Mouse (Mus musculus): ENCODE results near the gene Mixl1. TPM values are rescaled to one million over a fixed set of nuclear protein-coding genes. Genes with fewer than 3 reads are reported as not detected.
A peak's percentile ranks its signal among the peaks of the same experiment; 100 is the strongest.

Gene Mixl1
- polyA plus RNA-seq (2015; fragmentation: Nextera tagmentation; extraction: Ambion mirVana): 0.16 and 0.24 TPM in 2 replicates

DNA sequence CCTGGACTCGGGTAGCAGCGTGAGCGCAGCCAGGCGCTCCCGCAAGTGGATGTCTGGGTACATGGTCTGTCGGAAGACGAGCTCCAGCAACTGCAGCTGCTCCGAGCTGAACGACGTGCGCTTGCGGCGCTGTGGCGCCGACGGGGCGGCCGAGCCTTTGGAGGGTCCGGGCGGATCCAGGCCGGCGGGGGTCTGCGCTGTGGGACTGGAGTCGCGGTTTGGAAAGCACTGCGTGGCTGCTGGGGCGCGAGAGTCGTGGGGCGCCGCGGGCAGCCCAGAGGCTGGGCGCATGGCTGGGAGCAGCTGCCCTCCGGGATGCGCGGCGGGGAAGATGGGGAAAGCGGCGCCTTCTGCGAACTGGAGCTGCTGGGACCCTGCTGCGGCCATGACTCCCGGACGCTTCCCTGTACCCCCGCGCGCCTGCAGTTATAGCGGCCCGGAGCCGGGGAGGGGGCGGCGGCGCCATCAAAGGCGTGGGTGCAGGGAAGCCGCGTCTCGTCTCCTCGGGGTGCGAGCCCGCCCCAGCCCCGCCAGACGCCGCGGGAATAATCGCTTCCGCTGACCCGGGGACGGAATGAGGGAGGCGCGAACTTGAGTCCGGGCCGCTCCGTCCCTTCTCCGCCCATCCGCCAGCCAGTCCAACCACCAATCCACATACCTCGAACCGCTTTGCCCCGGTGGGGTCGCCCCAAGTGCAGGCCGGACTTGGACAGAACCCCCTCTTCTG lies at the start of gene Mixl1:
TSS of gene Mixl1 (minus strand) at position 409 of the 727 bp plus-strand sequence.
- H3K27me3 ChIP-seq (replicated peaks): peaks cover 68% of the 10 kb centered on the region
- WGBS: 1% methylated on average over 78 of the region's 79 CpGs

DNA sequence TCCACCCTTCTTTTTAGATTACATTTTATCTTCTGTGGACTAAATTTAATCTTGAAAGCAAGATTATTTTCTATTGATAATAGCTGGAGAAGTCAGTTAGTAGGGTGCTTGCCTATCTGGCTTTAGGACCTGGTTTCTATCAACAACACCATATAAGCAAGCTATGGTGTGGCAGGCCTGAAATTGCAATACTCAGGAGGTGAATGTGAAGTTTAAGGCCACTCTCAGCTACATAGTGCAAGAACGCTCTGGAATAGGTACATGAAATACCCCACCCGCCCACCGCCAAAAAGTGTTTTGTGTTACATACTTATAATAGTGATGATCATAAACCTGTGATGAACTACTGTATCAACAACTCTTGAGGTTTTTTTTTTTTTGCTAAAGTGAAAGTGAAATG lies 32.4 kb upstream of the Mixl1 start:
- H3K27me3 ChIP-seq (replicated peaks): no peaks in the 10 kb centered on the region
- peaks cover 11% of the 10 kb centered on the region for H3K36me3 ChIP-seq
- H3K4me3 ChIP-seq: no peak overlapping the region
- H3K9ac ChIP-seq: no peak overlapping the region
- no peak overlapping the region for H3K4me2 ChIP-seq
- WGBS: 86% methylated on average over 3 of the region's 3 CpGs
- H3K4me1 ChIP-seq: peaks cover 42% of the 10 kb centered on the region
- H3K27ac ChIP-seq (replicated peaks): no peak overlapping the region
- no peaks in the 10 kb centered on the region for H3K9me3 ChIP-seq
- no peak for ATAC-seq (ENCODE audit: extremely low read depth, insufficient number of reproducible peaks, low FRiP score, low TSS enrichment)

More for the DNA sequence above, at the start of gene Mixl1:
- Histone ChIP-seq H3K36me3 (peaks cover 10% of the 10 kb centered on the region), H3K9ac (peak within 1 kb of the TSS; percentile 72), H3K4me2 (peak within 1 kb of the TSS; percentile 75), H3K9me3 (no peaks in the 10 kb centered on the region), H3K4me1 (peaks cover 13% of the 10 kb centered on the region; the same call in 1 of the 2 replicates), H3K27ac (replicated peaks) (no peak within 1 kb of the TSS), H3K4me3 (peak within 1 kb of the TSS; percentile 52)
- ATAC-seq (ENCODE audit: extremely low read depth, insufficient number of reproducible peaks, low FRiP score, low TSS enrichment): no peak

DNA sequence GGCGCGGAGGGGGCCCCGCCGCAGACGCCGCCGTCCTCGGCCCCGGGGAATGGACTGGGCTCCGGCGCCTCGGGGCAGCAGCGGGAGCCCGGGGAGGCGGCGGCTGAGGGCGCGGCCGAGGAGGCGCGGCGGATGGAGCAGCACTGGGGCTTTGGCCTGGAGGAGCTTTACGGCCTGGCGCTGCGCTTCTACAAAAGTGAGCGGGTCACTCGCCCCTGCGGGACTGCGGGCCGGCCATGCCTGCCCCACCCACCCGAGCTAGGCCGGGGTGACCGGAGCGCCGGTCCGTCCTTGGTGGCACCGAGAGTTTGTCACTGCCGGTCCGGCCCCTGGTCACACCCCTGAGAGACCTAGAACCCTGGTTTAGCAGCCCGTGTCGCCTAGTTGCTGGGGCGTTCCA lies 29.3 kb upstream of the Mixl1 start:
- no peaks in the 10 kb centered on the region for H3K27me3 ChIP-seq (replicated peaks)
- peak overlapping the region; percentile 95 for H3K27ac ChIP-seq (replicated peaks)
- H3K36me3 ChIP-seq: no peaks in the 10 kb centered on the region
- peaks cover 42% of the 10 kb centered on the region for H3K4me1 ChIP-seq
- H3K4me2 ChIP-seq: peak overlapping the region; percentile 90
- peak overlapping the region; percentile 100 for H3K4me3 ChIP-seq
- WGBS: 0% methylated on average over 38 of the region's 42 CpGs
- H3K9ac ChIP-seq: peak overlapping the region; percentile 99
- no peaks in the 10 kb centered on the region for H3K9me3 ChIP-seq
- peak; percentile 71 for ATAC-seq (ENCODE audit: extremely low read depth, insufficient number of reproducible peaks, low FRiP score, low TSS enrichment)

DNA sequence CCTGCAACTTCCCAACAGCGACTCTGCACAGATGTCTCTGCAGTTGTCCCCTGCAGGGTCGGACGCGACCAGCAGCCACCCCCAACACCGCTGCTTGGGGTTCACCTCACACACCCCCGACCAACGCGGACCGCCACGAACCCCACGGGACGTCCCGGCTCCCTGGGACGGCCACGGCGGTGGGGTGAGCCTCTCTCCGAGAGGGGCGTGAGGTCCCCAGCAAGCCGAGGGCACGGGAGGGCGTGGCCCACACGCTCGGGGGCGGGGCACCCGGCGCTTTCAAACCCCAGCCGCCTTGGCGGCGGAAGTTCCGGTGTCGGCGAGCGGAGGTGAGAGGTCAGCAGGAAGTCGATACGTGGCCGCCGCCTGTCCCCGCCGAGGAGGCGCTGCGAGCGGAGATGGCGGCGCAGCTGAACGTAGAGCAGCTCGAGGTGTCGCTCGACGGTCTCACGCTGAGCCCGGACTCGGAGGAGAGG lies 28.9 kb upstream of the Mixl1 start, which contains the start of gene Acbd3:
TSS of gene Acbd3 (plus strand) at position 340 of the 476 bp plus-strand sequence.
- peak within 1 kb of the TSS; percentile 95 for H3K27ac ChIP-seq (replicated peaks)
- no peaks in the 10 kb centered on the region for H3K27me3 ChIP-seq (replicated peaks)
- no peaks in the 10 kb centered on the region for H3K36me3 ChIP-seq
- peak within 1 kb of the TSS; percentile 99 for H3K9ac ChIP-seq
- peak within 1 kb of the TSS; percentile 90 for H3K4me2 ChIP-seq
- WGBS: under 1% methylated on average over 52 of the region's 52 CpGs
- H3K4me3 ChIP-seq: peak within 1 kb of the TSS; percentile 100
- no peaks in the 10 kb centered on the region for H3K9me3 ChIP-seq
- H3K4me1 ChIP-seq: peaks cover 42% of the 10 kb centered on the region
- peak; percentile 92 for ATAC-seq (ENCODE audit: extremely low read depth, insufficient number of reproducible peaks, low FRiP score, low TSS enrichment)

DNA sequence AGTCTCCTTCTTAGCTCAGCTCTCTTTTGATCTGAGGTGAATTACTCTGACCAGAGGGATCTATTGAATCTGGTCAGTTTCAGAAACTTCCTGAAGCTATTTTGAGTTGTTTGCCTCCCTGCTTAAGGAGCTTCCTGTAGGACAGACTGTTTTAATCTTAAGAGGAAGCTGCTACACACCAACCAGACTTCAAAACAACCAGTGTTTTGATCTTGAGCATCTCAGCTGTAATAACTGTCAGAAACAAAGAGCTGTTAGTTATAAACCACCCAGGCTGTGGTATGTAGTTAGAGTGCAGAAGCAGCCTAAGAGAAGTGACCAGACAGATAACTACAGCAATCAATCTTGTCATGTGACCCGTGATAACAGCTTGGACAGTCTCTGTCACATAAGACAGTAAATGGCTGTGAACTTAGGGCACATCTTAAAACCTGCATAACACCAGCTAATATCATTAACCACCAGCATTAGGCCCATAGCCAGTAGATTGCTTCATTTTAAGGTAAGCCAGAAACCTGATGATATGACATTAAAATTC lies 26.9 kb upstream of the Mixl1 start:
- Histone ChIP-seq H3K4me2 (no peak overlapping the region), H3K27ac (replicated peaks) (no peak overlapping the region), H3K36me3 (no peaks in the 10 kb centered on the region), H3K4me1 (peaks cover 27% of the 10 kb centered on the region), H3K4me3 (no peak overlapping the region), H3K9me3 (no peaks in the 10 kb centered on the region), H3K27me3 (replicated peaks) (no peaks in the 10 kb centered on the region), H3K9ac (no peak overlapping the region)
- ATAC-seq (ENCODE audit: extremely low read depth, insufficient number of reproducible peaks, low FRiP score, low TSS enrichment): no peak
- 28% methylated on average over 1 of the region's 1 CpGs for WGBS

DNA sequence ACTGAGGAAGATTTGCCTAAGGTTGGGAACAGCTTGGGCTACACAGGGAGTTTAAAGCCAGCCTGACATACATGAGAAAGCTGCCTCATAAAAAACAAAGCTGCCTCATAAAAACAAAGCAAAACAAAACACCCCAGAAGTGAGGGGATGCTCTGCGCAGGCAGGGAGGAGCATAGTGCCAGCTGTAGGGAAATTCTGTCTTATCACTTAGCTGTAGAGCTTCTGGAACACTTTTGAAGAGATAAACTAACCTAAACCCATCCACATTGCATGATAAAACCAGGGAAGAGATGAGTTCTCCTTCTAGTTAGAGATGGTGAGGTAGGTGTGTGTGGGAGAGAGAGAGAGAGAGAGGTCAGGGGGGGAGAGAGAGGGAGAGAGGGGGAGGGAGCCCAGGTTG lies 25.8 kb upstream of the Mixl1 start:
- Histone ChIP-seq H3K9me3 (no peaks in the 10 kb centered on the region), H3K27ac (replicated peaks) (no peak overlapping the region), H3K27me3 (replicated peaks) (no peaks in the 10 kb centered on the region), H3K4me3 (no peak overlapping the region), H3K4me2 (no peak overlapping the region), H3K36me3 (no peaks in the 10 kb centered on the region), H3K9ac (no peak overlapping the region), H3K4me1 (peaks cover 16% of the 10 kb centered on the region)
- 46% methylated on average over 1 of the region's 1 CpGs for WGBS
- no peak for ATAC-seq (ENCODE audit: extremely low read depth, insufficient number of reproducible peaks, low FRiP score, low TSS enrichment)

DNA sequence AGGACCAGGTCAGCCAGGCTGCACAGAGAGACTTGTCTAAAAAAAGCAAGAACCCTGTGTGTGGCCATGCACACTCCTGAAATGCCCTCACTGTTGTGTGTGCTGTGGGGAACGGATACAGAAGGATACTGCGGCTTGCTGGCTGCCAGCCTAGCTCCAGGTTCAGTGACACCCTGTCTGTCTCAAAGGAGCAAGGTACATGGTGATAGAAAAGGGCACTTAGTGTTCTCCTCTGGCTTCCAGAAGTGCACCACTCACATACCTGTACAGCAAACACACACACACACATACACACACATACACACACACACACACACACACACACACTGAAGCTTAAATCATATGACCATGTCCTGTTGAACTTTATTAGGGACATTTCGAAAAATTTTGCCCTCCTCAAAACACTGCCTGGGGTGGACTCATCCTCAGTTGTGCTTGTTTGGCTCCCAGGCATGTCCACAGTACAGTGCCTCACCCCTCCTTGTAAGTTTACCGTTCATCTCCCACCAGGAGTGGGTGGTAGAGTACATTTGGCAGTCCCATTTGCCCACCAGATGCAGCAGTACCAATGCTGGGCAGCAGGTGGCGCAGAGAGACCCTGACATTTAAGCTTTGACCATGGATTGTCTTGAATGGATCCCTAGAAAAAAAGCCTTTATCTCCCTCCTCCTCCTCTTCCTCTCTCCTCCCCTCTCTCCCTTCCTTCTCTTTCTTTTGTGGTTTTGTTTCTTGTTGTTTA lies 23.3 kb upstream of the Mixl1 start:
- ATAC-seq (ENCODE audit: extremely low read depth, insufficient number of reproducible peaks, low FRiP score, low TSS enrichment): peak; percentile 25; the same call in 1 of the 2 replicates
- Histone ChIP-seq H3K4me2 (no peak overlapping the region), H3K4me1 (peaks cover 6% of the 10 kb centered on the region), H3K27me3 (replicated peaks) (no peaks in the 10 kb centered on the region), H3K9me3 (no peaks in the 10 kb centered on the region), H3K27ac (replicated peaks) (no peak overlapping the region), H3K4me3 (no peak overlapping the region), H3K36me3 (no peaks in the 10 kb centered on the region), H3K9ac (no peak overlapping the region)
- WGBS: 41% methylated on average over 5 of the region's 5 CpGs

DNA sequence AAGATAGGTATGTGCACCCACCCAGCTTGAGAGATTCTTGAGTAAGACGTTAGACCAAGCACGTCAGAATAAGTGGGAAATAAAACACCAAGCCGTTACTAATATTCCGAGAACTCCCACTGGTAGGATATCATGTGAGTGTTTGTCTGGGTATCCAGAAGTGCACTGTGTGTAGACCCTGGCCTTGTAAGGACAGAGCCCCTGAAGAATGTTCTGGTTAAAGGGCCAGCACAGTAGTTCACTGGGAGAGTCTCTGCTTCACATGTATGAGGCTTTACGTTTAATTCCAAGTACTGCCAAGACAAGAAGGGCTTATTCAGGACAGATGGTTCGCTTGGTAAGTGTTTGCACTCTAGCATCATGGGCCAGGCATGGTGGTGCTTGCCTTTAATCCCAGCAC lies 22.6 kb upstream of the Mixl1 start:
- H3K36me3 ChIP-seq: no peaks in the 10 kb centered on the region
- no peaks in the 10 kb centered on the region for H3K9me3 ChIP-seq
- H3K4me3 ChIP-seq: no peak overlapping the region
- H3K27me3 ChIP-seq (replicated peaks): no peaks in the 10 kb centered on the region
- no peak overlapping the region for H3K27ac ChIP-seq (replicated peaks)
- no peak overlapping the region for H3K9ac ChIP-seq
- H3K4me1 ChIP-seq: no peaks in the 10 kb centered on the region
- H3K4me2 ChIP-seq: no peak overlapping the region
- 80% methylated on average over 6 of the region's 6 CpGs for WGBS
- no peak for ATAC-seq (ENCODE audit: extremely low read depth, insufficient number of reproducible peaks, low FRiP score, low TSS enrichment)

DNA sequence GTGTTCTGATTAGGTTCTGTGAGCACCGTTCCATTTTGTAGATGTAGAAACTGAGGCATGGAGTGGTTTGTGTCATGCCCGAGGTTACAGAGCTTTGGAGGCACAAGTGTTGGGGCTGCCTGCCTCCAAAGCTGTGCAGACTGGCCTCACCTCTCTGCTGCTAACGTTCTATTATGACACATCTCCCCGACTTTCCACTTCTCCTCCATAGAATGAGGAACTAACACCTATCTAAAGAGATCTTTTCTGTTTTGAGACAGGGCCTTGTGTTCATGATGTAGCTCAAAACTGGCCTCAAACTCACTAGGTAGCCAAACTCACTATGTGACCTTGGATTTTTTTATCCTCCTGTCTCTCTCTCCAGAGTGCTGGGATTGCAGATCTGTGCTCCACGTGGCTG lies 21.9 kb upstream of the Mixl1 start:
- ATAC-seq (ENCODE audit: extremely low read depth, insufficient number of reproducible peaks, low FRiP score, low TSS enrichment): no peak
- 70% methylated on average over 5 of the region's 5 CpGs for WGBS
- H3K27ac ChIP-seq (replicated peaks): no peak overlapping the region
- no peak overlapping the region for H3K4me2 ChIP-seq
- no peaks in the 10 kb centered on the region for H3K4me1 ChIP-seq
- H3K27me3 ChIP-seq (replicated peaks): no peaks in the 10 kb centered on the region
- H3K9ac ChIP-seq: no peak overlapping the region
- no peaks in the 10 kb centered on the region for H3K36me3 ChIP-seq
- no peaks in the 10 kb centered on the region for H3K9me3 ChIP-seq
- no peak overlapping the region for H3K4me3 ChIP-seq

DNA sequence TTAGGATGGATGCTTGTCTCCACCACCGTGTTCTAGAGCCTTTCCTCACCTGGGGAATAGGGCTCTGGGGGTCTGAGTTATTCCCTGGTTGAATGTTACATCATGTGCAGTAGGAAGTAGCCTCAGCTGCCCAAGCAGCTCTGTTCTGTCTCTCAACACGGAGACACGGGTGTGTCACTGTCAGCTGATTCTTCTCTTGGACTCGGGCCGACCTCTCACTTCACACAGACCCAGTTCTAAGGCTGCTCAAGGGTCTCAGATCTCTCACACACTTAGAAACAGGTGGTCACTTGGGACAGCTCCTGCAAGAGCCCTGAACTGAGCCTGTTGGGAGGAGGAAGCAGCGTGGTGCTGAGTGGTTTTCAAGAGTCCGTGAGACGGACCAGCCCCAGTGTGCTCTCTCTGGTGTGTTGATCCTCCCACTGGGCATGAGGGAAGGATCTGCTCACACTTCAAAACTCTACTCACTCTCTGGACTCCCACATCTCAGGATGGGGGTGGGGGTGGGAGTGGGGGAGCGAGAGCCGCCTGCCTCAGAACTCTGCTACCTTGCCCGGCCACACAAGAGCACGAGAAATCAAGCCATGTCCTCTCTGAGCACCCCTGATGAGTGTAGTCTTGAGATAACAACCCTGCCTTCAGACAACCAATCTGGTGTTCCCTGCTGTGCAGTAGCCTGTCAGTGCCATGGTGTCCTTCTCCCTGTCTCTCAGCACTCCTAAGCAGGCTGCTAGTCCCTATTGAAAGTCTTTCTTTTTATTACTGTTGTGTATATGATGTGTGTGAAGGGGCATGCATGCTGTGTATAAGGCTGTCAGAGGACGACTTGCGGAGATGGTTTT lies 12.3 kb upstream of the Mixl1 start:
- no peak for ATAC-seq (ENCODE audit: extremely low read depth, insufficient number of reproducible peaks, low FRiP score, low TSS enrichment)
- Histone ChIP-seq H3K9ac (no peak overlapping the region), H3K9me3 (no peaks in the 10 kb centered on the region), H3K4me3 (no peak overlapping the region), H3K27ac (replicated peaks) (no peak overlapping the region), H3K36me3 (no peaks in the 10 kb centered on the region), H3K4me2 (no peak overlapping the region), H3K4me1 (peaks cover 9% of the 10 kb centered on the region), H3K27me3 (replicated peaks) (0 out of 2 replicates have a peak, but pooled peaks cover 5% of the 10 kb centered on the region)
- WGBS: 32% methylated on average over 14 of the region's 14 CpGs

DNA sequence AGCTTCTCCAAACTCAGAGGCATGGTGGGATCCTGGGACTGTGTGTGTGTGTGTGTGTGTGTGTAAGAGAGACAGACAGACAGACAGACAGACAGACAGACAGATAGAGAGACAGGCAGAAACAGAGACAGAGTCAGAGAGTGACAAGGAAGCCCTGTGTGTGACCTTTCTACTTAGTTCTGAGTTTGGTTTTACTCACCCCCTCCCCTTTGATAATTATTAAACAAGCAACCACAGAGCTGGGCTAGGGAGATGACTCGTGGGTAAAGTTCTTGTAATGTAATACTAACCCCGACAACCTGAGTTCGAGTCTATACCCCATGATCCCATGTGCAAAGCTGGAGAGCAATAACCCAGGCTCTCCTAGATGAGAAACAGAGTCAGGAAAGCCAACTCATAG lies 11.0 kb upstream of the Mixl1 start:
- H3K4me1 ChIP-seq: peaks cover 17% of the 10 kb centered on the region
- 0 out of 2 replicates have a peak, but pooled peaks cover 7% of the 10 kb centered on the region for H3K27me3 ChIP-seq (replicated peaks)
- H3K9me3 ChIP-seq: no peaks in the 10 kb centered on the region
- no peak overlapping the region for H3K27ac ChIP-seq (replicated peaks)
- ATAC-seq (ENCODE audit: extremely low read depth, insufficient number of reproducible peaks, low FRiP score, low TSS enrichment): no peak
- no peak overlapping the region for H3K4me3 ChIP-seq
- no peak overlapping the region for H3K9ac ChIP-seq
- H3K4me2 ChIP-seq: no peak overlapping the region
- H3K36me3 ChIP-seq: no peaks in the 10 kb centered on the region
- 78% methylated on average over 3 of the region's 3 CpGs for WGBS
